Mouse (Mus musculus) cerebellum, adult 2 months (tissue): Measurements from ENCODE around the gene Wdfy3.

Experiments used
- CTCF ChIP-seq: fragments of 200-500 bp; IDR thresholded peaks from 2 replicates; pipeline ENCODE4 v1.5.1; 2011; ENCODE audit warnings: low read depth, mild to moderate bottlenecking, control low read depth, low read length, moderate library complexity, borderline replicate concordance; ENCODE audit not compliant: insufficient read depth
- POLR2A ChIP-seq: fragments of 200-500 bp; IDR thresholded peaks from 2 replicates; pipeline ENCODE4 v1.6.1; 2011; ENCODE audit warnings: low read length, control low read depth, borderline replicate concordance; ENCODE audit not compliant: insufficient read depth

GRCm38 (mm10) chr5:102063013-102063752 lies 6.5 kb downstream of the Wdfy3 start:
- TF ChIP-seq POLR2A: no peak
- no peak for TF ChIP-seq CTCF
